Mouse (Mus musculus): Measurements from ENCODE around the gene Agpat4.

The Agpat4 gene

GRCm38 (mm10) chr17:12232724-12233123 is 114.2 kb downstream of the Agpat4 start:
- no peak for DNase-seq

GRCm38 (mm10) chr17:12240701-12241100 is 122.2 kb downstream of the Agpat4 start:
- DNase-seq: no peak

DNA sequence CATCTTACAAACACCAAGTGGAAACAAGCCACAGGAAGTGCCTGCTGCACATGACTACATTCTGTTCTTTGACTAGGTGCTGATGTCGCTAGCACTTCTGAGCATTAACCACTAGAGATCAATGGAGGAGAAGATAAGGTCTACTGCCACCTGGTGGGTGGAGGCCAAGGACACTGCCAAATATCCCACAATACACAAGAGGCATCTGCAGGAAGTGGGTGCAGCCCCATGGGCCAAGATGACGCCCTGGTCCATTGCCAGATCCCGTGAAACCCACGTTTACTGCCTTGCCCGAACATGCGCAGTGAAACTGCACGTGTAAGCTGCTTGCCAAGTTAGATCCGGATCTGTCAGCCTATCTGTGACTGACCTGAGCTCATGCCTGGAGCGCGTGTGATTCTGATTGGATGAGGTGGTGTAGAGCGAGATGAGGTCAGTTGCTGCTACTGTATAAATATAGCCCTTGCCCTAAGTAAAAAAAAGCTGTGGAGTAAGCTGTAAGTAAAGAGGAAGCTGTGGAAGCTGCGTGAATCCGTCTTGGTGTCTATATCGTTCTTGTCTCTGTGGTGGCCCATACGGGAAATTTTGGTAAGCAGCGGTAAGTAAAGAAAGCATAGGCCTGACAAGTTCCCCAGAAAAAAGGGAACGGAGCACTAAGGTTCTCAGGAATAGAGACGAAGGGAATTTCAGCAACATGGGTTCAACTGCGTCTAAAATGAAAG is 131.4 kb downstream of the Agpat4 start:
- no peak for DNase-seq

DNA sequence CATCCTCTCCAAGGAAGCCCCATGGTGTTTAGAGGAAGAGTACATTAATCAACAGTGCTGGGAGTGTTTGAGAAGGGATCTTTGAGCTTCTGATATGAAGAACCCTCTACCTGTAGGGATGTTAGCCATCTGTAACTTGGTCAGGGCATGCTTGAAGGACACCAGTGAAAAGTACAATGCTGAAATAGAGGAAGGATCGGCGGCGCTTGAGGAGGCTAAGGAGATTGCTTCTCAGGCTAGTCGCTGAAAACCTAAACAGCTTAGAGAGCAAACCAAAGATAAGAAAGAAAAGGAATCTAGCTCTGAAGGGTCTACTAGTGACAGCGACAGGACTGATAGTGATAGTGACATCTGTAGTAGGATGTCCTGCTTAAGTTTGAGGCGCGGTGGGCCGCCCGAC is 132.1 kb downstream of the Agpat4 start:
- DNase-seq: no peak

- no peak for DNase-seq
Observed at GRCm38 (mm10) chr17:12256142-12256541, 137.6 kb downstream of the Agpat4 start.

- DNase-seq: no peak
Observed at GRCm38 (mm10) chr17:12258517-12258916, 140.0 kb downstream of the Agpat4 start.

- DNase-seq: no peak
Observed at GRCm38 (mm10) chr17:12259957-12260356, 141.5 kb downstream of the Agpat4 start.

GRCm38 (mm10) chr17:12261376-12261775 is 142.9 kb downstream of the Agpat4 start:
- no peak for DNase-seq

- DNase-seq: no peak
Observed at GRCm38 (mm10) chr17:12261887-12262286, 143.4 kb downstream of the Agpat4 start.

DNA sequence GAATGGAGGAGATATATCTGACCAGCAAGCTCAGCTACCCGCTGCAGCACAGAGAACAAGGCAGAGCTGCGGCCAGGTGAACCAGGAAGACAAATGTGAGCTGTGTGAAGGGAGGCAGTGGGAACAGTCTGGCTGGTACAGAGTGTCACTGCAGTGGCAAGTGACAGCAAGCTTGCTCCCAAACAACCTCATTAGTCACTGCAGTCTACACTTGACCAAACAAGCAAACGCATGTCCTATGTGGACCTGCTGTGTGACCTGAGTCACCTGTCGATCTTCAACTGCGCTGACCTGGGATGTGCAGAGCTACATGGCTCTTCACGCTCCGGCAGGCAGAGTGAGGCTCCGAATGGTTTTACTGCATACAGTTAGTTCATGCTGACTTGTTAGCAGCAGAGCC is 144.3 kb downstream of the Agpat4 start:
- DNase-seq: no peak

DNA sequence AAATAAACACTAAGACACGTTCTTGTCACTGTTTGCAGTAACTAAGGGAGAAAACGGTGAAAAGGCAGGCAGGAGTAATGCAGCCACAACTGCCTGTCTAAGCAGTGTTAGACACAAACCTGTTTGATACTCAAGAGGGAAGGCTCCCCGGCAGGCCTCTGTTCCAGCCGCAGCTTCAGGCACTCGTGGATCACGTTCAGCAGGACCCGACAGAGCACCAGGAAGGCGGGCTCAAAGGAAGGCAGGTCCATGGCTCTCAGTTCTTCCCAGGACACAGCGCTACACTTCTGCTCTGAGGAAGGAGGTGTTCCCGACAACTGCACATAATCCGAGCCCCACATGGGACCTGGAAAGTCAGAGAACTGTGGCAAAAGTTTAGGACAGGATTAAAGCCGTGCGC is 145.3 kb downstream of the Agpat4 start:
- no peak for DNase-seq

- DNase-seq: no peak
Observed at GRCm38 (mm10) chr17:12264293-12264692, 145.8 kb downstream of the Agpat4 start.

GRCm38 (mm10) chr17:12265969-12266925 is 147.7 kb downstream of the Agpat4 start:
- no peak for DNase-seq

DNA sequence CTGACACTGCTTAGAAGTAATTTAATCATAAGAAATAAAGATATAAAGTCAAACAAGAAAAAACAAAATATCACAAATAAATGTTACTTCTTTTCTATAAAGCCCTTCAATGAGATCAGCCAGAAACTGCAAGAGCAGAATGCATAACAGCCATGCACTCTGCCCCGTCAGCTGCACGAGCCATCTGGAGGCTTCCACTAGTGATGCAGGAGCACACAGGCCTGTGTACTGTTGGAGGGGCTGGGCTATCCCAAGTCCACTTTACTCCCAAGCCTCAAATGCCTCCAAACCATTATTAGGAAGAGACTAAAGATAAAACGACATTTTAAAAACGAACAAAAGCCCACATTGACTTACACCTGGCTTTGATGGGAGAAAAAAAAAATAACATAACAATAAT is 149.6 kb downstream of the Agpat4 start:
- no peak for DNase-seq

DNA sequence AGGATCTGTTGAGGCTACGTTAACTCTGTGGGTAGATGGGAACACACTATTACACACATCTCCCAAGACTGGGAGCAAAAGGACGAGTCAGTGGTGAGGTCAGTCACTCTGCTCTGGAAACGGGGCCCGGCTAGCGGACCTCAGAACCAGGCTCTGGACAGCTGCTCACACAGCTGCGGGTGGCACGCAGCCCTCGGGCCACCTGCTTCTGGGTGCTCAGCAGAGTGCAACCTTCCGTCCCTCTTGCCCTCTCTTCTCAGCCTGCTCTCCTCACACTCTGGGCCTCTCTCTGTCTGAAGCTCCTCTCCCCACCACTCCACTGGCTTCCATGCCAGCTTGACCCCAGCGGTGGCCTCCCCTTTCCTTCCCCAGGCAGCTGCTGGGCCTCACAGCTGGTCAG is 150.0 kb downstream of the Agpat4 start:
- no peak for DNase-seq

Data from cerebellum, adult 9-11 months (tissue).